Mouse (Mus musculus) G1E (cell line): Measurements from ENCODE around the gene Hoxc12. TPM values are rescaled to one million over a fixed set of nuclear protein-coding genes. Genes with fewer than 3 reads are reported as not detected.

ENCODE experiments used
- ATAC-seq: 2 replicates; pipeline ENCODE4 v1.8.0; 2016; ENCODE audit warnings: mild to moderate bottlenecking; ENCODE audit not compliant: insufficient number of reproducible peaks, poor library complexity, low FRiP score, severe bottlenecking; ENCODE audit errors: extremely low read depth
- DNase-seq: peaks from one replicate; pipeline ENCODE4 v3.0.0; 2012; ENCODE audit warnings: low spot score
- H3K27me3 ChIP-seq: 2 replicates; pipeline ENCODE4 v1.6.1; 2012; ENCODE audit warnings: mild to moderate bottlenecking, low read length, inconsistent platforms; ENCODE audit not compliant: insufficient read depth
- H3K36me3 ChIP-seq: replicated peaks from 2 replicates; pipeline ENCODE3; 2012; ENCODE audit warnings: mild to moderate bottlenecking, inconsistent platforms
- H3K4me1 ChIP-seq: 2 replicates; pipeline ENCODE4 v1.6.1; 2012; ENCODE audit warnings: low read depth, low read length, inconsistent platforms, mixed read lengths; ENCODE audit not compliant: insufficient read depth
- H3K4me3 ChIP-seq: 2 replicates; pipeline ENCODE4 v1.5.1; 2012; ENCODE audit warnings: low read depth, mild to moderate bottlenecking, inconsistent platforms, low read length, moderate library complexity, mixed read lengths
- H3K9me3 ChIP-seq: replicated peaks from 2 replicates; pipeline ENCODE4 v1.6.1; 2012; ENCODE audit warnings: inconsistent platforms
- CTCF ChIP-seq: IDR thresholded peaks from 2 replicates; pipeline ENCODE4 v1.5.1; 2012; ENCODE audit warnings: low read depth, low read length, inconsistent platforms, mixed read lengths
- GATA1 ChIP-seq: IDR thresholded peaks from 2 replicates; pipeline ENCODE4 v1.6.1; 2012; ENCODE audit warnings: borderline replicate concordance, low read length, inconsistent platforms, mixed read lengths
- GATA2 ChIP-seq: IDR thresholded peaks from 2 replicates; pipeline ENCODE4 v1.6.1; 2012; ENCODE audit warnings: low read depth, low read length, inconsistent platforms, borderline replicate concordance
- POLR2AphosphoS5 ChIP-seq: IDR thresholded peaks from 2 replicates; pipeline ENCODE4 v1.6.1; 2012; ENCODE audit warnings: low read depth, low read length, inconsistent platforms; ENCODE audit not compliant: insufficient replicate concordance
- TAL1 ChIP-seq: conservative IDR thresholded peaks from 2 replicates; pipeline ENCODE4 v1.6.1; 2012; ENCODE audit warnings: low read depth, low read length, inconsistent platforms, mixed read lengths
- polyA plus RNA-seq: library from polyadenylated mRNA; stranded (reverse); fragments of >175 nt; gene quantifications from 2 replicates; pipeline ENCODE4 v1.2.3, GENCODE M21; 2012
- total RNA-seq, 2 experiments: library from RNA; stranded (forward) in 1 of 2; stranded (reverse) in 1 of 2; fragments of 200-1000 nt in 1 of 2; fragments of >200 nt in 1 of 2; fragmentation: Nextera tagmentation in 1 of 2; gene quantifications; 2 replicates each; pipeline ENCODE4 v1.2.3; 2014 to 2017

Hoxc12 gene
- total and polyA plus RNA-seq, 3 experiments = not detected

DNA sequence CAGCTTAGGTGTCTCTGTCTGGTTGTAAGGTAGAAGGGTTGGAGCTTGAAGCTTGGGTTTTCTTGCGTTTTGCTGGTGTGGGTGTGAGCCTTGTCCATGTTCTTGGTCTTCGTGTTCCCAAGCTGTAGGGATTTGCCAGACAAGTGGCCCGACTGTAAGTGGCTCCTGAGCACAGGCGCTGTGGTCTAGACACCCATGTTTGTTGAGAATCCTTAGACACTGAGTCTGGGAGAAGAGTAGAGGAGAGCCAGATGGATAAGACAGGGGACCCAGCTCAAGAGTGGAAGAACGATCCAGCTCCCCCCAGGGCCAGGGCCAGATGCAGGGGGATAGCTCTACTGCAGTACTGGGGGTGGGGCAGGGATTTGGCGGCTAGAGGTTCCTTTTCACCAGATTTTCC lies 36.2 kb downstream of the Hoxc12 start:
- DNase-seq (no peak), ATAC-seq (no peak)
- H3K4me3 ChIP-seq = no peak overlapping the region
- peaks cover 43% of the 10 kb centered on the region for H3K4me1 ChIP-seq
- TF ChIP-seq GATA2 (no peak), CTCF (no peak), POLR2AphosphoS5 (no peak), GATA1 (no peak), TAL1 (no peak)
- H3K36me3 ChIP-seq = no peaks in the 10 kb centered on the region
- H3K27me3 ChIP-seq = peaks cover 79% of the 10 kb centered on the region
- no peaks in the 10 kb centered on the region for H3K9me3 ChIP-seq

DNA sequence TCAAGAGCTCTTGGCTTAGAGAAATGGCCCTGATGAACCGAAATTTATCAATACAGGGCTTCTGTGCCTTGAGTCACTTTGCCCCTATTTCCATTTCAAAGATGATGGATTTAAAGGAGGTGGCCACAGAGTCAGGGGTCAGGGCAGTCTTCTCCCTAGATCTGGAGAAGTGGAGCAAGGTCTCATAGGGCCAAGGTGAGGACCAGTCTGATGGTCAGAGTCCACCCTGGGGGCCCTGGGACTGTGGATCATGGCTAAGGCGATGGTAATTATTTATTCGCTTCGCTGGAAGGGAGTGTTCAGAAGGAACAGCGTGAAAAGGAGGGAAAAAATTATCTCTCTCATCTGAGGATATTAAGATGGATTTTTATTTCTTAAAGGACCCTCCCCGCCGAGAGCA lies 38.5 kb downstream of the Hoxc12 start:
- no peak for TF ChIP-seq TAL1
- peaks cover 59% of the 10 kb centered on the region for H3K27me3 ChIP-seq

GRCm38 (mm10) chr15:102975688-102976111 lies 39.1 kb downstream of the Hoxc12 start:
- Histone ChIP-seq H3K4me1 (peaks cover 69% of the 10 kb centered on the region), H3K9me3 (no peaks in the 10 kb centered on the region), H3K27me3 (peaks cover 54% of the 10 kb centered on the region), H3K4me3 (peak overlapping the region; percentile 73), H3K36me3 (no peaks in the 10 kb centered on the region)
- TF ChIP-seq GATA2 (no peak), POLR2AphosphoS5 (no peak), GATA1 (no peak), CTCF (no peak), TAL1 (no peak)
- no peak for DNase-seq
- no peak for ATAC-seq

More for the DNA sequence above, 38.5 kb downstream of the Hoxc12 start:
- Histone ChIP-seq H3K4me1 (peaks cover 65% of the 10 kb centered on the region), H3K4me3 (no peak overlapping the region), H3K36me3 (no peaks in the 10 kb centered on the region), H3K9me3 (no peaks in the 10 kb centered on the region)
- DNase-seq = no peak
- ATAC-seq = no peak

DNA sequence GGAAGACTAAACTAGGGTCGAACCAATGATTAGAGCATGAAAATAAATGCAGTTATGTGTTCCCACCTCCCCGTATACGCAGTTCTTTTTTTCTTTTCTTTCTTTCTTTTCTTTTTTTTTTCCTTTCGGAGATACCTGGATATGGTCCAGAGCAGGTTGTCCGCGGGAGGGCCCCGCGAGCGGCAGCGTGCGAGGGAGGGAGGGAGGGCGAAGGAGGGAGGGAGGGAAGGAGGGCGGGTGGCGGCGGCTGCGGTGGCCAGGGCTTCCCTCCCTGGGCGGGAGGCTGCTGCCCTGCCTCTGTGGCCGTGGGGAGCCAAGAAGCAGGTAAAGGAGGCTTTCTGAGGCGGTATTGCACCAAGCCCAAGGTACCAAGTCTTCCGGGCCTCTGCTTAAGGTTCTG lies 39.6 kb downstream of the Hoxc12 start, which contains the start of gene Hoxc9:
Gene Hoxc9 (plus strand): TSS at position 269 of the 400 bp plus-strand sequence.
- Histone ChIP-seq H3K27me3 (peaks cover 49% of the 10 kb centered on the region), H3K4me1 (peaks cover 69% of the 10 kb centered on the region), H3K36me3 (no peaks in the 10 kb centered on the region), H3K4me3 (peak within 1 kb of the TSS; percentile 73), H3K9me3 (no peaks in the 10 kb centered on the region)
- ATAC-seq (no peak), DNase-seq (peak; percentile 47)
- TF ChIP-seq POLR2AphosphoS5 (no peak), GATA1 (no peak), TAL1 (no peak), GATA2 (no peak)

GRCm38 (mm10) chr15:102976631-102977422 lies 40.3 kb downstream of the Hoxc12 start:
- H3K27me3 ChIP-seq = peaks cover 45% of the 10 kb centered on the region

GRCm38 (mm10) chr15:102977423-102977974 lies 40.9 kb downstream of the Hoxc12 start:
- DNase-seq (peak; percentile 55), ATAC-seq (no peak)
- TF ChIP-seq TAL1 = no peak
- no peak for TF ChIP-seq POLR2AphosphoS5
- no peak for TF ChIP-seq GATA1
- no peak for TF ChIP-seq GATA2
- TF ChIP-seq CTCF = no peak
- Histone ChIP-seq H3K9me3 (no peaks in the 10 kb centered on the region), H3K36me3 (no peaks in the 10 kb centered on the region), H3K4me1 (peaks cover 72% of the 10 kb centered on the region), H3K4me3 (peak overlapping the region; percentile 73), H3K27me3 (peaks cover 44% of the 10 kb centered on the region)

More at GRCm38 (mm10) chr15:102976631-102977422, 40.3 kb downstream of the Hoxc12 start:
- Histone ChIP-seq H3K4me3 (peak overlapping the region; percentile 73), H3K9me3 (no peaks in the 10 kb centered on the region), H3K4me1 (peaks cover 71% of the 10 kb centered on the region), H3K36me3 (no peaks in the 10 kb centered on the region)
- DNase-seq (peak; percentile 73), ATAC-seq (no peak)
- TF ChIP-seq CTCF (no peak), TAL1 (no peak), GATA2 (no peak), GATA1 (no peak), POLR2AphosphoS5 (no peak)
